Mouse (Mus musculus): ENCODE measurements around the gene Npas3. TPM values are rescaled to one million over a fixed set of nuclear protein-coding genes. Genes with fewer than 3 reads are reported as not detected.
A peak's percentile ranks its signal among the peaks of the same experiment; 100 is the strongest.

Gene Npas3
- polyA plus RNA-seq, 1 experiment from 2014 or later = 27.9 TPM

- WGBS = 47% methylated on average over 8 of the region's 8 CpGs
- Histone ChIP-seq H3K36me3 (ENCODE audit: control insufficient read depth, insufficient read depth, low read length) (no peaks in the 10 kb centered on the region), H3K27me3 (ENCODE audit: control insufficient read depth, insufficient read depth, low read depth, low read length) (no peaks in the 10 kb centered on the region), H3K27ac (ENCODE audit: low read length) (no peak overlapping the region), H3K9me3 (replicated peaks; ENCODE audit: control insufficient read depth, low read length, poor library complexity, severe bottlenecking) (no peaks in the 10 kb centered on the region), H3K4me2 (ENCODE audit: low read length) (no peak overlapping the region), H3K4me1 (ENCODE audit: control insufficient read depth, insufficient read depth, low read length) (peaks cover 2% of the 10 kb centered on the region; the same call in 1 of the 2 replicates), H3K9ac (ENCODE audit: low read depth, low read length) (no peak overlapping the region), H3K4me3 (ENCODE audit: low read depth, low read length) (no peak overlapping the region)
- ATAC-seq = no peak
These were observed 756.1 kb downstream of the Npas3 start for GRCm38 (mm10) chr12:54004606-54005005.

- no peak for ATAC-seq
- Histone ChIP-seq H3K27ac (ENCODE audit: low read length) (no peak overlapping the region), H3K9me3 (replicated peaks; ENCODE audit: control insufficient read depth, low read length, poor library complexity, severe bottlenecking) (no peaks in the 10 kb centered on the region), H3K4me2 (ENCODE audit: low read length) (no peak overlapping the region), H3K4me1 (ENCODE audit: control insufficient read depth, insufficient read depth, low read length) (no peaks in the 10 kb centered on the region), H3K4me3 (ENCODE audit: low read depth, low read length) (no peak overlapping the region), H3K27me3 (ENCODE audit: control insufficient read depth, insufficient read depth, low read depth, low read length) (no peaks in the 10 kb centered on the region), H3K9ac (ENCODE audit: low read depth, low read length) (no peak overlapping the region), H3K36me3 (ENCODE audit: control insufficient read depth, insufficient read depth, low read length) (no peaks in the 10 kb centered on the region)
- 84% methylated on average over 4 of the region's 4 CpGs for WGBS
These were observed 757.1 kb downstream of the Npas3 start for GRCm38 (mm10) chr12:54005546-54005945.

DNA sequence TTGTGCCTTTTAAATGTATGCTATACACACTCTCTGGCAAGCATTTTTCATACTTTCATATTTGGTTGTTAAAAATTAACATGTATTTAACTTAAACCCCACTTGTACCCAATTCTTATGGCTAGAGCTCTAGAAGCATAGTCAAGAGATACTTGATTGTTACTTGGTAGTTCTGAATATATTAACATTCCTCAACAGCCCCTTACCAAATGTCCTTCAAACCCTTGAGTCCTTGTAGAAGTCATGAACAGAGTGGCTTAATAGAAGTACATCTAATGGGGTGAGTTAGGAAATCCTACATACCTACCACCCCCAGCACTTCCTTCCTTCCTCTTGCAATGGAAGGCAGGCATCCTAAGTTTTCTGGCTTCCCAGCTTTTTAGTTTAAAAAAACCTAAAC, 766.8 kb downstream of the Npas3 start:
- no peak for ATAC-seq
- H3K36me3 ChIP-seq (ENCODE audit: control insufficient read depth, insufficient read depth, low read length) = no peaks in the 10 kb centered on the region
- H3K4me3 ChIP-seq (ENCODE audit: low read depth, low read length) = no peak overlapping the region
- H3K27me3 ChIP-seq (ENCODE audit: control insufficient read depth, insufficient read depth, low read depth, low read length) = no peaks in the 10 kb centered on the region
- H3K9me3 ChIP-seq (replicated peaks; ENCODE audit: control insufficient read depth, low read length, poor library complexity, severe bottlenecking) = no peaks in the 10 kb centered on the region
- no peak overlapping the region for H3K4me2 ChIP-seq (ENCODE audit: low read length)
- H3K9ac ChIP-seq (ENCODE audit: low read depth, low read length) = no peak overlapping the region
- no peaks in the 10 kb centered on the region for H3K4me1 ChIP-seq (ENCODE audit: control insufficient read depth, insufficient read depth, low read length)
- no peak overlapping the region for H3K27ac ChIP-seq (ENCODE audit: low read length)

GRCm38 (mm10) chr12:54017949-54018348, 769.5 kb downstream of the Npas3 start:
- 36% methylated on average over 8 of the region's 8 CpGs for WGBS
- H3K4me2 ChIP-seq (ENCODE audit: low read length) = no peak overlapping the region
- H3K27me3 ChIP-seq (ENCODE audit: control insufficient read depth, insufficient read depth, low read depth, low read length) = no peaks in the 10 kb centered on the region
- no peaks in the 10 kb centered on the region for H3K4me1 ChIP-seq (ENCODE audit: control insufficient read depth, insufficient read depth, low read length)
- H3K36me3 ChIP-seq (ENCODE audit: control insufficient read depth, insufficient read depth, low read length) = no peaks in the 10 kb centered on the region
- ATAC-seq = no peak
- H3K4me3 ChIP-seq (ENCODE audit: low read depth, low read length) = no peak overlapping the region
- H3K9me3 ChIP-seq (replicated peaks; ENCODE audit: control insufficient read depth, low read length, poor library complexity, severe bottlenecking) = no peaks in the 10 kb centered on the region
- no peak overlapping the region for H3K9ac ChIP-seq (ENCODE audit: low read depth, low read length)
- H3K27ac ChIP-seq (ENCODE audit: low read length) = no peak overlapping the region

DNA sequence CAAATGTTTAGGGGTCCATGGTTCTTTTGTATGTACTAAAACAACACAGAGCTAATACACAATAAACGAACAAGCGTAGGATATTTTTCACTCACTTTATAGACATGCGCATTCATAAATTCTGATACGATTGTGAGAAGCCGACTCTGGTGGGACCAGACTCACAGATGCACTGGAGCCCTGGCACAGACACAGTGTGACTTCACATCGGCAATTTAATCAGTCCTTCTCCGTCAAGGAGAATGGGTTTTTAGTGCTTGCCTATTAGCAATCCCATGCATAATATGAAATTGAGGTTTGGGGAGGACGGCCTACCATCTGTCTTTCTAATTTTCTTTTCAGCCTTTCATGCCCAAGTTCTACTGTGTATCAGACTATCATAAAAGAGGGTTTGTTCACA, 771.5 kb downstream of the Npas3 start:
- Histone ChIP-seq H3K4me3 (ENCODE audit: low read depth, low read length) (no peak overlapping the region), H3K27me3 (ENCODE audit: control insufficient read depth, insufficient read depth, low read depth, low read length) (no peaks in the 10 kb centered on the region), H3K9me3 (replicated peaks; ENCODE audit: control insufficient read depth, low read length, poor library complexity, severe bottlenecking) (no peaks in the 10 kb centered on the region), H3K36me3 (ENCODE audit: control insufficient read depth, insufficient read depth, low read length) (no peaks in the 10 kb centered on the region), H3K4me1 (ENCODE audit: control insufficient read depth, insufficient read depth, low read length) (no peaks in the 10 kb centered on the region), H3K27ac (ENCODE audit: low read length) (no peak overlapping the region), H3K4me2 (ENCODE audit: low read length) (no peak overlapping the region), H3K9ac (ENCODE audit: low read depth, low read length) (no peak overlapping the region)
- 74% methylated on average over 8 of the region's 8 CpGs for WGBS
- ATAC-seq = no peak

DNA sequence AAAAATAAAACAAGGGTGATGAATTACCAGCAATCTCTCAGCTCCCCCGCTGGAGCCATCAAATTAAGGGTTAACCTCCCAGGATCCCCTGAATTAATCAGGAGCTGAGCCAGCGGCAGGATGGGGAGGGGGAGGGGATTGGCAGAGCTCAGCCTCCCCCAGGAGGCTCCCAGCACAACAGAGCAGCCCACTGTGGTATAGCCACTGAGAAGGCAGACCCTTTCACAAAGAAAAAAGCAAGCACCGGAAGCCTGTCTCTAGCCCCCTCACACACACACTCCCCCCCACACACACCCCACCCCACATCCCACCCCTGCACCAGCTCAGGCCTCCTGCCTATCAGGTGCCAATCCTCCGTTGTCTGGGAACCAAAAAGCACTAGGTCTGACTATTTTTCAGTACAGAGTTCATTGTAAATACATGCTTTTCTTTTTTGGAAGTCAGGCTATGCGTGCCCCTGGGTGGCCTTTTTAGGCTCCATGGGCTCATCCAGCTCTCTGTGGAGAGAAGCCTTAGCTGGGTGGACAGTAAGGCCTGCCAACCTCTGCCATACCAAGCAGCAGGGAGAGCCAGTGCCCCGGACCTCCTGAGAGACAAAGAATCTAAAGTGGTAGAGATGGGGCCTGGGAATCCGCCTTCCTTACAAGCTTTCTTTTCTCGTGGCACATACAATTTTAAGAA, 786.3 kb downstream of the Npas3 start:
- 0 out of 2 replicates have a peak overlapping the region, but pooled peaks have one; percentile 31 for H3K9ac ChIP-seq (ENCODE audit: low read depth, low read length)

GRCm38 (mm10) chr12:54037602-54038001, 789.1 kb downstream of the Npas3 start:
- 95% methylated on average over 3 of the region's 3 CpGs for WGBS
- Histone ChIP-seq H3K27me3 (ENCODE audit: control insufficient read depth, insufficient read depth, low read depth, low read length) (no peaks in the 10 kb centered on the region), H3K27ac (ENCODE audit: low read length) (no peak overlapping the region), H3K4me3 (ENCODE audit: low read depth, low read length) (no peak overlapping the region), H3K9me3 (replicated peaks; ENCODE audit: control insufficient read depth, low read length, poor library complexity, severe bottlenecking) (no peaks in the 10 kb centered on the region), H3K9ac (ENCODE audit: low read depth, low read length) (no peak overlapping the region), H3K36me3 (ENCODE audit: control insufficient read depth, insufficient read depth, low read length) (no peaks in the 10 kb centered on the region), H3K4me2 (ENCODE audit: low read length) (no peak overlapping the region), H3K4me1 (ENCODE audit: control insufficient read depth, insufficient read depth, low read length) (peaks cover 19% of the 10 kb centered on the region)
- ATAC-seq = no peak

More for the DNA sequence above, 786.3 kb downstream of the Npas3 start:
- Histone ChIP-seq H3K27me3 (ENCODE audit: control insufficient read depth, insufficient read depth, low read depth, low read length) (no peaks in the 10 kb centered on the region), H3K27ac (ENCODE audit: low read length) (peak overlapping the region; percentile 73), H3K9me3 (replicated peaks; ENCODE audit: control insufficient read depth, low read length, poor library complexity, severe bottlenecking) (no peaks in the 10 kb centered on the region), H3K36me3 (ENCODE audit: control insufficient read depth, insufficient read depth, low read length) (no peaks in the 10 kb centered on the region), H3K4me3 (ENCODE audit: low read depth, low read length) (no peak overlapping the region), H3K4me1 (ENCODE audit: control insufficient read depth, insufficient read depth, low read length) (peaks cover 30% of the 10 kb centered on the region), H3K4me2 (ENCODE audit: low read length) (no peak overlapping the region)
- WGBS = 5% methylated on average over 8 of the region's 8 CpGs
- peak; percentile 92 for ATAC-seq

GRCm38 (mm10) chr12:54042996-54043544, 794.6 kb downstream of the Npas3 start:
- Histone ChIP-seq H3K27ac (ENCODE audit: low read length) (0 out of 2 replicates have a peak overlapping the region, but pooled peaks have one; percentile 52), H3K4me1 (ENCODE audit: control insufficient read depth, insufficient read depth, low read length) (peaks cover 13% of the 10 kb centered on the region), H3K4me2 (ENCODE audit: low read length) (no peak overlapping the region), H3K4me3 (ENCODE audit: low read depth, low read length) (no peak overlapping the region), H3K36me3 (ENCODE audit: control insufficient read depth, insufficient read depth, low read length) (no peaks in the 10 kb centered on the region), H3K9ac (ENCODE audit: low read depth, low read length) (no peak overlapping the region), H3K27me3 (ENCODE audit: control insufficient read depth, insufficient read depth, low read depth, low read length) (no peaks in the 10 kb centered on the region), H3K9me3 (replicated peaks; ENCODE audit: control insufficient read depth, low read length, poor library complexity, severe bottlenecking) (no peaks in the 10 kb centered on the region)
- 40% methylated on average over 9 of the region's 9 CpGs for WGBS
- 0 out of 2 replicates have a peak, but pooled peaks have one; percentile 32 for ATAC-seq

DNA sequence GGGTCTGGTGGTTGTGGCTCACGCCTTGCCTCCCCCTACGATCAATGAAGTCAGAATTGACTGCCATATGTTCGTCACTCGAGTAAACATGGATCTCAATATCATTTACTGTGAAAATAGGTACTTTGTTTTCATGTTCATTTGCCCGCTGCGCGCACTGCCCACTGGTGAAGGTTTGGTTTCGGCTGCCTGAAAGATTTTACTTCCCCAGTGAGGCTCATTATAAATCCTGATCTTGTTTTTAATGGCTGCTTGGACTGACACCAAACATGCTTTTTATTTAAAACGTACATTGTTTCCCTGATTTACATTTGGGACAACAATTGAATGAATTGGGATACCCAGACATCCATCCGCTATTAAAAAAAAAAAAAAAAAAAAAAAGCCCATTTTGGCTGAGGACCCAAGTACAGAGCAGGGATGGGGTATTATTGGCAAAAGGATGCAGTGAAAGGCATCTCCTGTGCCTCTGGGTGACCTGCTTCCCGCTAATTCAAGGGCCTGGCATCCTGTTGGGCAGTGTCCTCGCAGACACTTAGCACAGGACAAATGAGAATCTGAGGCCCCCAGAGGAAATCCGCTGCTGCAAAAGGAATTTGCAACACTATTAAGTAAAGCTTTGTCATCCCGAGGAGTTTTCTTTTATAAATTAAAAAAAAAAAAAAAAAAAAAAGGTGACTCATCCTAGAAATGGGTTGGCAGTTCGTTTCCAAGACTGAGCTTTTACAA, 796.3 kb downstream of the Npas3 start:
- ATAC-seq = no peak
- no peak overlapping the region for H3K9ac ChIP-seq (ENCODE audit: low read depth, low read length)
- H3K4me2 ChIP-seq (ENCODE audit: low read length) = no peak overlapping the region
- no peaks in the 10 kb centered on the region for H3K9me3 ChIP-seq (replicated peaks; ENCODE audit: control insufficient read depth, low read length, poor library complexity, severe bottlenecking)
- H3K4me1 ChIP-seq (ENCODE audit: control insufficient read depth, insufficient read depth, low read length) = peaks cover 14% of the 10 kb centered on the region
- no peak overlapping the region for H3K4me3 ChIP-seq (ENCODE audit: low read depth, low read length)
- H3K27me3 ChIP-seq (ENCODE audit: control insufficient read depth, insufficient read depth, low read depth, low read length) = no peaks in the 10 kb centered on the region
- no peaks in the 10 kb centered on the region for H3K36me3 ChIP-seq (ENCODE audit: control insufficient read depth, insufficient read depth, low read length)
- 49% methylated on average over 15 of the region's 15 CpGs for WGBS
- no peak overlapping the region for H3K27ac ChIP-seq (ENCODE audit: low read length)

Data from midbrain, embryonic 16.5 days (tissue).